Mouse (Mus musculus): ENCODE measurements around the gene Dedd2. TPM values are rescaled to one million over a fixed set of nuclear protein-coding genes. Genes with fewer than 3 reads are reported as not detected.

Dedd2 gene
- polyA plus RNA-seq, 1 experiment: 12.7 TPM

GRCm38 (mm10) chr7:25247498-25247897 is 27.1 kb upstream of the Dedd2 start:
- H3K4me3 ChIP-seq (ENCODE audit: insufficient read depth, low read length): peak overlapping the region; percentile 87
- TF ChIP-seq CTCF (IDR thresholded peaks at IDR 0.05; ENCODE audit: low read depth, low read length) (no peak), POLR2A (IDR thresholded peaks at IDR 0.05; ENCODE audit: borderline replicate concordance, low read depth, low read length) (no peak)
- peaks cover 30% of the 10 kb centered on the region for H3K4me1 ChIP-seq (ENCODE audit: control insufficient read depth, insufficient read depth, low read length)
- peak overlapping the region; percentile 96 for H3K27ac ChIP-seq (ENCODE audit: insufficient read depth, low read depth, low read length)

GRCm38 (mm10) chr7:25246759-25247137 is 26.3 kb upstream of the Dedd2 start:
- Histone ChIP-seq H3K4me1 (ENCODE audit: control insufficient read depth, insufficient read depth, low read length) (peaks cover 28% of the 10 kb centered on the region), H3K27ac (ENCODE audit: insufficient read depth, low read depth, low read length) (peak overlapping the region; percentile 28), H3K4me3 (ENCODE audit: insufficient read depth, low read length) (peak overlapping the region; percentile 32)
- TF ChIP-seq POLR2A (IDR thresholded peaks at IDR 0.05; ENCODE audit: borderline replicate concordance, low read depth, low read length) (no peak), CTCF (IDR thresholded peaks at IDR 0.05; ENCODE audit: low read depth, low read length) (no peak)

- Histone ChIP-seq H3K4me3 (ENCODE audit: insufficient read depth, low read length) (peak overlapping the region; percentile 32), H3K27ac (ENCODE audit: insufficient read depth, low read depth, low read length) (peak overlapping the region; percentile 28), H3K4me1 (ENCODE audit: control insufficient read depth, insufficient read depth, low read length) (peaks cover 22% of the 10 kb centered on the region)
- TF ChIP-seq CTCF (IDR thresholded peaks at IDR 0.05; ENCODE audit: low read depth, low read length) (no peak), POLR2A (IDR thresholded peaks at IDR 0.05; ENCODE audit: borderline replicate concordance, low read depth, low read length) (no peak)
Measured at GRCm38 (mm10) chr7:25246079-25246758, 25.8 kb upstream of the Dedd2 start.

GRCm38 (mm10) chr7:25244562-25245369 is 24.4 kb upstream of the Dedd2 start:
- H3K4me1 ChIP-seq (ENCODE audit: control insufficient read depth, insufficient read depth, low read length): peaks cover 19% of the 10 kb centered on the region
- H3K27ac ChIP-seq (ENCODE audit: insufficient read depth, low read depth, low read length): no peak overlapping the region
- no peak overlapping the region for H3K4me3 ChIP-seq (ENCODE audit: insufficient read depth, low read length)
- TF ChIP-seq POLR2A (IDR thresholded peaks at IDR 0.05; ENCODE audit: borderline replicate concordance, low read depth, low read length) (no peak), CTCF (IDR thresholded peaks at IDR 0.05; ENCODE audit: low read depth, low read length) (no peak)

DNA sequence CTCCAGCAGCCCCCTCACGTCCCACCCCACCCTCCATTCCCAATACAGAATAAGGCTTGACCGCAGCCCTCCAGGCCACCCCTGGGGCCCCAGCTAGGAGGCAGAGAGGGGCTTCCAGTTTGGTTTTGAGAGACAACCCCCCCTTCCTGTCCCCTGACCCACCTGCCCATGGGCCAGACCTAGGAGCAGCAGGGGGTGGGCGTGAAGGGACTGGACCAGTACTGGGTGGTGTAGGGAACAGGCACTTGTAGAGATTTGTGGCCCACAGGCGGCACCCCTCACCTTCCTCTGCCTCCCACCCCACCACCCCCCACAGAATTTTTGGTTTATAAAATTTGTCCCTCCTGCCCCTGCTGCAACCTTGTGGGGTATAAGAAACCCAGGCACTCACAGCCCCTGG is 22.9 kb upstream of the Dedd2 start:
- no peak for TF ChIP-seq CTCF (IDR thresholded peaks at IDR 0.05; ENCODE audit: low read depth, low read length)
- TF ChIP-seq POLR2A (IDR thresholded peaks at IDR 0.05; ENCODE audit: borderline replicate concordance, low read depth, low read length): no peak
- Histone ChIP-seq H3K4me1 (ENCODE audit: control insufficient read depth, insufficient read depth, low read length) (peaks cover 19% of the 10 kb centered on the region), H3K27ac (ENCODE audit: insufficient read depth, low read depth, low read length) (no peak overlapping the region), H3K4me3 (ENCODE audit: insufficient read depth, low read length) (no peak overlapping the region)

- Histone ChIP-seq H3K27ac (ENCODE audit: insufficient read depth, low read depth, low read length) (no peak overlapping the region), H3K4me1 (ENCODE audit: control insufficient read depth, insufficient read depth, low read length) (peaks cover 6% of the 10 kb centered on the region), H3K4me3 (ENCODE audit: insufficient read depth, low read length) (no peak overlapping the region)
- TF ChIP-seq POLR2A (IDR thresholded peaks at IDR 0.05; ENCODE audit: borderline replicate concordance, low read depth, low read length) (no peak), CTCF (IDR thresholded peaks at IDR 0.05; ENCODE audit: low read depth, low read length) (no peak; the same call in 1 of the 2 replicates)
Measured at GRCm38 (mm10) chr7:25241062-25241461, 20.6 kb upstream of the Dedd2 start.

DNA sequence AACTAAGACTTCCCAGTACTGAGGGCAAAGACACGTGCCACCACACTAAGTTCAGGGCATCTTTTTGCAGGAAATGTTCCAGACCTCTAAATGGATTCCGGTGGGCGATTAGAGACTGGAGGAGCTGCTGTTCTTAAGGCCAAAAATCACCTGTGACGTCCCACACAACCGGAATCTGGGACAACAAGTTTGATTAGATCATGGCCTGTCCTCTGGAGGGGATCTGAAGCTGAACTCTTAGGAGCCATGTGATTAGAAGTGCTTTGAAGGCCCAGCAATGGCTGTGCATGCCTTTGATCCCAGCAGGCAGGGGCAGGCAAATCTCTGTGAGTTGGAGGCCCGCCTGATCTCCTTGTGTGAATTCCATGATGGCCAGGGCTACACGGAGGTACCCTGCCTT is 20.2 kb upstream of the Dedd2 start:
- no peak overlapping the region for H3K27ac ChIP-seq (ENCODE audit: insufficient read depth, low read depth, low read length)
- H3K4me3 ChIP-seq (ENCODE audit: insufficient read depth, low read length): no peak overlapping the region
- peaks cover 7% of the 10 kb centered on the region for H3K4me1 ChIP-seq (ENCODE audit: control insufficient read depth, insufficient read depth, low read length)
- TF ChIP-seq POLR2A (IDR thresholded peaks at IDR 0.05; ENCODE audit: borderline replicate concordance, low read depth, low read length) (no peak), CTCF (IDR thresholded peaks at IDR 0.05; ENCODE audit: low read depth, low read length) (no peak)

GRCm38 (mm10) chr7:25238829-25239623 is 18.6 kb upstream of the Dedd2 start:
- Histone ChIP-seq H3K4me1 (ENCODE audit: control insufficient read depth, insufficient read depth, low read length) (peaks cover 12% of the 10 kb centered on the region), H3K27ac (ENCODE audit: insufficient read depth, low read depth, low read length) (peak overlapping the region; percentile 81), H3K4me3 (ENCODE audit: insufficient read depth, low read length) (peak overlapping the region; percentile 65)
- TF ChIP-seq POLR2A (IDR thresholded peaks at IDR 0.05; ENCODE audit: borderline replicate concordance, low read depth, low read length): 0 out of 2 replicates have a peak, but pooled peaks have one; percentile 10
- TF ChIP-seq CTCF (IDR thresholded peaks at IDR 0.05; ENCODE audit: low read depth, low read length): peak; percentile 60

DNA sequence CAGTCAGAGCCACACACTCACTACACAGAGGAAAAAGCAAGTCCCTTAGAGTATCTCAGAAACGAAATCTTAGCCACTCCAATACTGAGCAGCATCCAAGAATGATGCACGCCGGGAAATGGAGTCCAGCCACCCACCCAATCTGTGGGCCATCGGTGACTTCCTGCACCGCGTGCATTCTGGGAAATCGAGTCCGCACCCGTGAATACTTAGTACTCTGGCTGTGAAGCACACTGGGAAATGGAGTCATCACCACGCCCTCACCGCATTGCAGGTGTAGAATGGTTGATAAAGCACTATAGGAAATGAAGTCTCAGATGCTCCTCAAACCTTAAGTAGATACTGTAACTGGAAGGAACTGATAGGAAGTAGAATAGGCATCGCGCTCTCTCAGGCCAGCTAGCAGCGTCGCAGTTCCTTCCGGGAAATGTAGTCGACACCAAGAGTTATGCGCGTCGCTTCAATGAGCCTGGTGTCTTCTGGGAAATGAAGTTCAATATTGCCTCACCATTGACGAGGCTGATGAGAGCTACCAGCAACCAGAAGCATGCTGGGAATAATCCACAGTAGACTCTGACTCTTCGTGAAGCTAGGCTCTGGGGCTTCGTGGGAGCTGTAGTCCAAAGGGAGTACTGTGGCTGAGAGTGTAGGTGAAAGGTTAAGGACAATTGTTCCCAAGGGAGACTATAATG is 17.7 kb upstream of the Dedd2 start:
- peaks cover 12% of the 10 kb centered on the region for H3K4me1 ChIP-seq (ENCODE audit: control insufficient read depth, insufficient read depth, low read length)
- TF ChIP-seq CTCF (IDR thresholded peaks at IDR 0.05; ENCODE audit: low read depth, low read length) (no peak), POLR2A (IDR thresholded peaks at IDR 0.05; ENCODE audit: borderline replicate concordance, low read depth, low read length) (no peak)
- H3K4me3 ChIP-seq (ENCODE audit: insufficient read depth, low read length): peak overlapping the region; percentile 65
- H3K27ac ChIP-seq (ENCODE audit: insufficient read depth, low read depth, low read length): peak overlapping the region; percentile 81
